Mouse (Mus musculus): ENCODE results near the gene Ptprr.

Ptprr gene

DNA sequence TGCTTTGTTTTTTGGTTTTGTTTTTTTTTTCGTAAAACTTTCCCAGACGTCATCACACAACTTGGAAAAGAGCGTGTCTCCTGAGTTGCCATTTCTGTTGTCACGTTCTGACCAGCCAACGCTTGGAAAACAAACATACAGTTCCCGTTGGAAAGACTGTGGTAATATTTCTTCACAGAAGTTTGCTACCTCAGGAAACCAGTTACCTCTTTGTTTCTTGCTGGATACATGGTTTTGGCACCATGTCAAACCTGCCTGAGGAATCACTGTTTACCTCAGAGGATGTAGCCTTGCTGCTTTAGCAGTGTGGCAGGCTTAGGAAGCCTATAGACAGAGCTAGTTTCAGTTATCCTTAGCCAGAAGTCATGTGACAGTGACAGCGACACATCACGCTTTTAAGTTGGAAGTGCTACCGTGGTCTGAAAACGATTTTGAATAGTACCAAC, 253.5 kb downstream of the Ptprr start:
- no peak for DNase-seq

DNA sequence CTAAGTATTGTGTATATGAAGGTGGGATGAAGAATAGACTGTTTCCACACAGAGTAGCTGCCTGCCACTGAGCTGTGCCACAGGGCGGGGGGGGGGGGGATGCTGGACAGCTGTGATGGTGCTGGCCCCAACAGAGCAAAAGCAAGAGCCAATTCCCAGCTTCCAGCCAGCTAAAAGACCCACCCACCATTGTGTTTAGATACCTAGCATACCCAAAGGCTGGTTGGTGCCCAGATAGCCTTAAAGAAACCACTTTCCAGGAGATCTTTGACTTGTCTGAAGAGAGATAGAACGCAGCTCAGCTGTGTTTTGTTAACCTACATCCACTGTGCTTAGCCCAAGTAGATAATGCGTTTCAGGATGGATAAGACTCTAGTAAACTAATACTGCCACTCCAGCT, 254.1 kb downstream of the Ptprr start:
- no peak for DNase-seq

DNA sequence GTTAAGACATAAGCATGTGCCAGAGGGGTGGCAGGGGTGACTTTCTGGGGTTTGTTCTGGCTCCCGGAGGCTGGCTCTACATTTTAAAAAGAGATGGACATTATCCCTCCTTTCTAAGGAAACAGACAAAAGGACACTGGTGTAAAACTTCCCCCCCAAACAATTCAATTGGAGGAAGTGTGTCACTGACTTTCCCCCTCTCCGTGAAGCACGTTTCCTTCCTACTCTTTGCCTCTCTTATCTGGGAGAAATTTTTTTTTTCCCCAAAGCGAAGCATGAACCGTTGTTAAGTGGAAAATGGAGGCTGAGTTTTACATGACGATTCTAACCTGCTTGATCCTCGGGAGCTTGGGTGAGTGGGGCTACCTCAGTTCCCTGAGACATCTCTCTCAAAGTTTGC, 257.3 kb downstream of the Ptprr start, which contains the start of gene Ptprb:
Ptprb (plus strand) TSS at position 244 of the 400 bp plus-strand sequence.
- no peak for DNase-seq

DNA sequence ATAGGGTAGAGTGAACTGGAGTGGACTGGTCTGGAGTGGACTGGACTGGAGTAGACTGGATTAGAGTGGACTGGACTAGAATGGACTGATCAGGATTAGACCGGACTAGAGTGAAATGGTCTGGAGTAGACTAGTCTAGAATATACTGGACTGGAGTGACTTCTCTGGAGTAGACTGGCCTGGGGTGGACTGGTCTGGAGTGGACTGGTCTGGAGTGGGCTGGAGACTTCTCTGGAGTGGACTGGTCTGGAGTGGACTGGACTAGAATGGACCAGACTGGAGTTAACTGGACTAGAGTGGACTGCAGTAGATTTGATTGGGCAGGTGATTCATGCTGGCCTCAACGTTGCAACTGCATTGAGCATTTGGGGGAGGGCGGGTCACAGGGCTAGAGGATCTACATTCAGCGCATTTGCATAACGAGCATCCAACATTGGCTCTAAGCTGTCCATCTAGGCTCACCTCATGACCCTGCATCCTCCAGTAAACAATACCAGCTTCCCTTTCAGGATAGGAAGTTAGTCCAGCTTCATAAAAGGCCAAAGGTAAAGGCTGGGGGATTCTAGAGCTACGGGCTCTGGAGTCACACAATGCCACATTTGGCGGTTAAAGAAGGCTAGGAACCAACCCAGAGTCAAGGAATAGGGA, 268.8 kb downstream of the Ptprr start:
- no peak for DNase-seq

DNA sequence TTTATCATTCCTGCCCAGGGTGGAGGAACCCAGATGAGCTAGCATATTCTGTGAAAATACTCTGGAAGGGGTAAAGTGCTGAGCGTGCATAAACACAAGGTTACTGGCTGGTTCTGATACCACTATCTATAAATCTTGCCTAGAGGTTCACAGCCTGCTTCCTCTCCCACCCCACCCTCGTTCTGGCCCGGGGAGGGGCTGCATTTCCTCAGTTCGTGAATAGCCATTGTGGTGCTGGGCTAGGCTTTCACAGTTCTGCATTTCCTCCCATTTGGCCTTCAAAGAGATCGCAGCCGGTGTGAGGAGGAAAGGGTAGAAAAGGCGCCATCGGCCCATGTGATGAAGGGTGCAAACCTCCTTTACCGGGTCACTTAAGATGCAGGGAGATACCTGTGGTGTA, 270.1 kb downstream of the Ptprr start:
- DNase-seq: no peak

DNA sequence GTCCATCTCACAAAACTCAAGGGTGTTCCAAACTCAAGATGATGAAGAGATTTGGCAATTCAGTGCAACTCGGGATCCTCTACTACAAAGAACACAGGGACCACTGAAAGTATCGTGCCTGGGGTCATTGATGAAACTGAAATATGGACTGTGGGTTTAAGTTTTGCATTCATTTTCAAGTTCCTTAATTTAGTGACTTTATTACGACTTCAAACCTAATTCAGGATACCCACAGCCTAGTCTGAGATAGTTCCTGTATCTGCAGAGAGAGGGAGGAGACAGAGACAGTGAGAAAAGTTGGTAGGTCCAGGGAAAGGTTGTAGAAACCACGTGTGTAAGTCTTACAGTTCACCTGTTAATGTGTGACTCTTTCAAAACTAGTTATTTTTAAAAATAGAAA, 272.5 kb downstream of the Ptprr start:
- no peak for DNase-seq

DNA sequence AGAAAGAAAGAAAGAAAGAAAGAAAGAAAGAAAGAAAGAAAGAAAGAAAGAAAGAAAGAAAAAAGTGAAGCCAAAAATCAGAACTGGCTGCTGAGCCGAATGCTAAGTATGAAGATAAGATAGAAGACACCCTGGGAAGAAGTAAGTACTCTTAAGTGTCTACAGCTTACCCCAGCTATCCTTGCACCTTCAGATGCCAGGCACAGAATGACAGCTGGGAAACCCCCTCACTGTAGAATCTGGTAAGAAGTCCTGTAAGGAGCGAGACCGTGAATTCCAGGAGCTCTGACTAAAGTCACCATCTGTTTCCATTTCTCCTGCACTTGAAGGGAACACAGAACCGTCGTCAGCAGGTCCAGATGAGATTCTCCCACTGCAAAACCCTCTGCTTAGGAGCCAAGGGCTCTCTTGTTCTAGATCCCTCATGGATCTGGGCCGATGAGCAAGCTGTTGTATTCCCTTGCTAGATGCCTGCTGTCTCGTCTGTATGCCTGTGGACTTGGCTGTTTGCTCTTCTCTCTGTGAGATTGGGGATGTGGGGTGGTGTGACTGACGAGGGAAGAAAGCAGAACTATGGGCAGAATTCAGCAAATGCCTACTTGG, 273.2 kb downstream of the Ptprr start:
- no peak for DNase-seq

DNA sequence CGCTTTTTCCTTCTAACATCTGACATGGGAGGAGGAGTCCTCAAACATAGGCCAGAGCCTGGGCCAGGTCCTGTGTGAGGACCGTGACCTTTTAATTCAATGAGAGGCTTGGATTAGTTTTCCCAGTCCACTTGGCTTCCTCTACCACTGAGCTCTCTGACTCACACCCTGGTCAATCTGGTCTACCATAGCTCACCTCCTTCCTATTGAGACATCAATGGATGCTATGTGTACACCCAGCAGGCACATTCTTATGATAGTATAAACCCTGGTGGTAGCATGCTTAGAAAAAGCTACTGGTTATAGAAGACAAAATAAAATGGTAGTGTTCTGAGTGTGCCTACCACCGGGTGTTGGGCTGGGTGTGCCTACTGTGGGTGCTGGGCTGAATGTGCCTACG, 278.4 kb downstream of the Ptprr start:
- DNase-seq: no peak

DNA sequence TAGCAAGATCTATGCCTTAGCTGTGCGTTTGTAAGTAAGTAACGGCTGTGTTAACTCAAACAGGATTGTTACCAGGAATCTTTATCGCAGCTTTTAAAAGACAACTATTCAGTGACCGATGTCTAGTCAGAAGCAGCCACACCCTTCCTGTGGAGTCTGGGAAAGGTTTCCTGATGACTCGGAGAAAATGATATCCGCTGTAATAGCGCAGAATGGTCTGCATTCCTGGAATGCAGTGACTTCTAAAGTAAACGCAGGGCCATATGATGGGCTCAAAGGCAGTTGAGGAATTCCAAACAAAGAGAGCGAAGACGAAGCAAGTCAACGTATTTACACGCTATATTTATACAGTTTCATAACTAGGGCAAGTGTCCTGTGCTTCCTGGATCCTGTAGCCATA, 279.8 kb downstream of the Ptprr start:
- DNase-seq: no peak

DNA sequence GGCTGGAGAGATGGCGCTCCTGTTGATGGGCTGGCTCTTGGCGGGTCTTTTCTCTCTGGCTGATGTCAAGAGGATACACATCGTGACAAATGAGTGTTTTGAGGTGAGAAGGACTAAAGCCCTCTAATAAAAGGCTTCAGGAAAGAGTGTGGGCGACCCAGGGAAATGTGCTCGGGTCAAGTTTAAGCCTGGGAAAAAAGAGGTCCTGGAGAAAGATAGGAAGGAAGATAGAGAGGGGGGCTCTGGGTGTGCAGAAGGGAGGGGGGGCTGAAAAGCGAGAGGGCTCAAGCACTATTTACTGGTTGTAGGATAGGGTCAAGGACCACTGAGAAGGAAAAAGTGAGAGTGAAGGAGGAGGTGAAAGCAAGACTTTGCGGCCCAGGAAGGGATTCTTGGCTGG, 282.8 kb downstream of the Ptprr start:
- DNase-seq: no peak

DNA sequence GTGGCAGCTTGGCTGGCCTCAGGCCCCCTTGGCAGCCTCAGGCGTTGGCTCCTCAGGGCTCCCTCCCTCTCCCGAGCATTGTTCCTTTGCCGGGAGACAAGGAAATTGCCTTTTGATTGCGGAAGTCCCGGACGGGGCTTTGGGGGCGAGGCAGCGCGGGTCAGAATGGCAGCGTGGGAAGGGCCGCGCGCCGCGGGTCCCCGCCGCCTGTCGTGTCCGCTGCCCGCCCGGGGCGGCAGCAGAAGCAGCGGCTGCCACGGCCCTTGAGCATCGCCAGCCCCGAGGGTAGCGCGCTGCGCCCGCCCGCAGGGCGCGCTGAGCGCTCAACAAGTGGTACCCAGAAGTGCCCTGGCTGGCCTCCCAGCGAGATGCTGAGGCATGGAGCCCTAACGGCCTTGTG, 283.2 kb downstream of the Ptprr start:
- no peak for DNase-seq

DNA sequence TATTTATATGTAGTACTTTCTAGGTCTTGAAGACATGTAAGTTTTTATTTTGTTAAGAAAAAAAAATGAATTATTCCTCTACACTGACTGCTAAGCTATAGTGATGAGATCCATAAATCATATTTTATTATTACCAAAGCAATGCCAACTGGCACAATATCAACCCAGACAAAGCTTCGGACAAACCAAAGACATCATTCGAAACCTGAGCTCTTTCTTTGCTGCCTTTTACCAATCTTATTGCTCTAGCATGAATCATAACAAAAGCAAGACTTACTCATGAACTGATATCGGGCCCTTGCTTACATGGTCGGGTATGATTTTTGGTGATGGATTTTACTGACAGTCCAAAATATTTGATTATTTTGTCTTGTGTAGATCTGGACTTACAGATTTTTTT, 286.3 kb downstream of the Ptprr start:
- no peak for DNase-seq

DNA sequence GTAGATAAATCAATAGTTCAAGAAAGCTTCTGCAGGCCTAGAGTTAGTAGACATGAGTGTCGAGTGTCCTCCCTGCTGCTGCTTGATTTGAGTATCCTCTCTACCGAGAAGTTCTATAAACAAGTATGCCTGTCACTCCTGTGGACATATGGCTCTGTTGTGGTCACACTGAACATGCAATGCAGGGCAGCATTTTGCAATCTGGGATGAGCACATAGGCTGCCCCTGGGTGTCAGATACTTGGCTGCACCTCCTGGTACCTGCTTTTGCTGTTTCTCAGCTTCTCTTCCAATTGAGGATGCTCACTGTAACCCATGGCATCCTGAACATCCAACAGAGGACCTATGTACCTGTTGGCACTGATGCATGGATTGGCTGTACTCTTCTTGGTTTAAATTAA, 291.4 kb downstream of the Ptprr start:
- no peak for DNase-seq

DNA sequence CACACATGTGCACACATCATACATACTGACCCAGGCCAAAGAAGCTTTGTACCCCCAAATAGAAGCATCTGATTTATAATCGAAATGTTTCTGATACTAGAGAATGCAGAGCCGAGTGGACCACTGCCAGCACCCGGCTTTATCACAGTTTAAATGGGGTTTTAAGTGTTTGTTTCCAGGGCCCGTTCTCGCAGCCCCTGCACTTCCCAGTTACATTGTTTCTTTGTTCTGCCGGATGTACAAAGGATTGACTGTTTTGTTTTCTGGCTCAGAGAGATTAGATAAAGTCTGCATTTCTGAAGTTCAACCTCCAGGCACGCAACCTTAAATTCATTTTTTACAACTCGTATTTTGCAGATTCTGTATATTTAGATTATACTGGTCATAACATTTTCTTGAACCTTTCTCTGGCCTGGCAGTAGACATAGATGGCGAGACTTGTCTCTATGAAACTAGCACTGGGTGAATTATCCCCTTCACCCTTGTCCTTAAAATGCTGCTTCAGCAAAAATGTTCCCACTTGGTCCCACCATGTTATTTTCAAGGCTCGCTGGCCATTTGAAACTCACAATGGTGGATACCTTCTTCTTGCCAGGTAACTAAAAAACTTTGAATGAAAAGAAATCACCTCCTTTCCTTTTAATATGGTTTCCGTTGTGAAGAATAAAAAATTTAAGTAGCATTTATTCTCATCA, 292.6 kb downstream of the Ptprr start:
- no peak for DNase-seq

DNA sequence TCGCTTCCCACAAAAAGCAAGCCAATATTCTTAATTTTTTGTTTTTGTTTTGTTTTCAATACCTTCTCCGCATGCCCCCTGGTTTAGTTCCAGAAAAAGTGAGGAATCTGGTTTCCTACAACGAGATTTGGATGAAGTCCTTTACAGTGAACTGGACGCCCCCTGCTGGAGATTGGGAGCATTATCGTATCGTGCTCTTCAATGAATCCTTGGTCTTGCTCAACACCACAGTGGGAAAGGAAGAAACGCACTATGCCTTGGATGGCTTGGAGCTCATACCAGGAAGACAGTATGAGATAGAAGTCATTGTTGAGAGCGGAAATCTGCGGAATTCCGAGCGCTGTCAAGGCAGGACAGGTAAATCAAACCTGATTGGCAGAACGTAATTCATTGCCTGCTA, 301.2 kb downstream of the Ptprr start:
- DNase-seq: peak; percentile 60
